Mouse (Mus musculus) heart, adult 2 months (tissue): ENCODE measurements around the gene Krt4. TPM values are rescaled to one million over a fixed set of nuclear protein-coding genes. Genes with fewer than 3 reads are reported as not detected.

Source experiments
- DNase-seq, 2 experiments: peaks; one replicate each; pipeline ENCODE4 v3.0.0; 2021
- H3K27ac ChIP-seq: fragments of 200-600 bp; 2 replicates; pipeline ENCODE4 v1.8.1; 2022
- H3K27me3 ChIP-seq: fragments of 200-500 bp; 2 replicates; pipeline ENCODE4 v1.6.1; 2012; ENCODE audit warnings: mild to moderate bottlenecking, low read length, inconsistent platforms, mixed read lengths; ENCODE audit not compliant: control insufficient read depth, insufficient read depth
- H3K36me3 ChIP-seq: fragments of 200-500 bp; 2 replicates; pipeline ENCODE4 v1.6.1; 2012; ENCODE audit warnings: low read length, inconsistent platforms; ENCODE audit not compliant: control insufficient read depth, insufficient read depth
- H3K4me1 ChIP-seq: fragments of 200-500 bp; 2 replicates; pipeline ENCODE4 v1.6.1; 2011; ENCODE audit warnings: low read length; ENCODE audit not compliant: control insufficient read depth, insufficient read depth
- H3K4me3 ChIP-seq: fragments of 200-600 bp; 2 replicates; pipeline ENCODE4 v1.8.1; 2022
- H3K79me2 ChIP-seq: fragments of 200-500 bp; replicated peaks from 2 replicates; pipeline ENCODE4 v1.6.1; 2012; ENCODE audit warnings: mild to moderate bottlenecking, inconsistent platforms, low read length, moderate library complexity, mixed read lengths; ENCODE audit not compliant: control insufficient read depth, insufficient read depth
- H3K9ac ChIP-seq: fragments of 200-500 bp; 2 replicates; pipeline ENCODE4 v1.6.1; 2012; ENCODE audit warnings: low read depth, mild to moderate bottlenecking, control low read depth, inconsistent platforms, low read length, mixed read lengths
- CTCF ChIP-seq: fragments of 200-600 bp; IDR thresholded peaks from 2 replicates; pipeline ENCODE4 v1.8.1; 2022; ENCODE audit warnings: antibody characterized with exemption, mild to moderate bottlenecking, moderate library complexity
- EP300 ChIP-seq: fragments of 200-500 bp; IDR thresholded peaks from 2 replicates; pipeline ENCODE4 v1.6.1; 2011; ENCODE audit warnings: low read depth, low read length, control low read depth; ENCODE audit not compliant: insufficient read depth
- POLR2A ChIP-seq: fragments of 200-500 bp; IDR thresholded peaks from 2 replicates; pipeline ENCODE4 v1.6.1; 2011; ENCODE audit warnings: mild to moderate bottlenecking, low read depth, low read length, control low read depth; ENCODE audit not compliant: insufficient read depth
- WGBS: fragments of 180-500 bp; shearing (Covaris S2); methylation state at CpG from one replicate; pipeline ENCODE4 v1.1.7; 2018; 5-methylcytosine and 5-hydroxymethylcytosine counted together
- intact Hi-C: fragments of 180-260 bp; cut with DNase I; formaldehyde crosslinking; loops from one replicate; pipeline ENCODE4 v1.15.1; 2025
- polyA plus RNA-seq: library from polyadenylated mRNA; depleted of rRNA; stranded (reverse); fragments of >200 nt; gene quantifications from 2 replicates; pipeline ENCODE4 v1.2.3, GENCODE M21; 2012
- total RNA-seq, 2 experiments: library from RNA; stranded (reverse); gene quantifications; 2 replicates each; pipeline ENCODE4 v1.2.3; 2021

The Krt4 gene
- total and polyA plus RNA-seq, 3 experiments: 0.43 TPM; not detected in 2

- no peaks in the 10 kb centered on the region for H3K36me3 ChIP-seq
- intact Hi-C loops: no loop called here
- H3K9ac ChIP-seq: no peak overlapping the region
- no peak for TF ChIP-seq POLR2A
- TF ChIP-seq CTCF: no peak
- TF ChIP-seq EP300: no peak
- H3K79me2 ChIP-seq: no peaks in the 10 kb centered on the region
- H3K27ac ChIP-seq: no peak overlapping the region
- WGBS: 86% methylated on average over 7 of the region's 7 CpGs
- DNase-seq: no peak
- H3K4me3 ChIP-seq: no peak overlapping the region
- H3K27me3 ChIP-seq: no peaks in the 10 kb centered on the region
- no peaks in the 10 kb centered on the region for H3K4me1 ChIP-seq
Observed at GRCm38 (mm10) chr15:101952733-101953474, 28.4 kb upstream of the Krt4 start.

- Histone ChIP-seq H3K9ac (no peak overlapping the region), H3K27ac (no peak overlapping the region), H3K4me1 (no peaks in the 10 kb centered on the region), H3K27me3 (no peaks in the 10 kb centered on the region), H3K4me3 (no peak overlapping the region), H3K79me2 (no peaks in the 10 kb centered on the region), H3K36me3 (no peaks in the 10 kb centered on the region)
- DNase-seq: no peak
- TF ChIP-seq POLR2A (no peak), CTCF (no peak), EP300 (no peak)
- WGBS: 77% methylated on average over 1 of the region's 1 CpGs
- intact Hi-C loops: no loop called here
Observed at GRCm38 (mm10) chr15:101945430-101945829, 20.9 kb upstream of the Krt4 start.

GRCm38 (mm10) chr15:101941948-101942347 lies 17.4 kb upstream of the Krt4 start:
- 41% methylated on average over 8 of the region's 8 CpGs for WGBS
- Histone ChIP-seq H3K27me3 (no peaks in the 10 kb centered on the region), H3K4me1 (no peaks in the 10 kb centered on the region), H3K4me3 (no peak overlapping the region), H3K9ac (no peak overlapping the region), H3K36me3 (no peaks in the 10 kb centered on the region), H3K79me2 (no peaks in the 10 kb centered on the region), H3K27ac (no peak overlapping the region)
- intact Hi-C loops: no loop called here
- TF ChIP-seq POLR2A (no peak), CTCF (no peak), EP300 (no peak)
- DNase-seq: peak; percentile 25 to 27

- 74% methylated on average over 5 of the region's 6 CpGs for WGBS
- DNase-seq: no peak
- Histone ChIP-seq H3K9ac (no peak within 1 kb of the TSS), H3K36me3 (no peaks in the 10 kb centered on the region), H3K4me1 (no peaks in the 10 kb centered on the region), H3K27ac (no peak within 1 kb of the TSS), H3K27me3 (no peaks in the 10 kb centered on the region), H3K79me2 (no peaks in the 10 kb centered on the region), H3K4me3 (no peak within 1 kb of the TSS)
- no peak for TF ChIP-seq POLR2A
- no peak for TF ChIP-seq EP300
- no peak for TF ChIP-seq CTCF
- intact Hi-C loops: no loop called here
Observed at GRCm38 (mm10) chr15:101940274-101940829, 15.8 kb upstream of the Krt4 start, which contains the start of gene Krt79. TSS of gene Krt79 (minus strand) at chr15:101940324.

- Histone ChIP-seq H3K9ac (no peak overlapping the region), H3K79me2 (no peaks in the 10 kb centered on the region), H3K27me3 (no peaks in the 10 kb centered on the region), H3K27ac (no peak overlapping the region), H3K4me1 (no peaks in the 10 kb centered on the region), H3K4me3 (no peak overlapping the region), H3K36me3 (no peaks in the 10 kb centered on the region)
- TF ChIP-seq CTCF (no peak), POLR2A (no peak), EP300 (no peak)
- 70% methylated on average over 9 of the region's 9 CpGs for WGBS
- intact Hi-C loops: no loop called here
- no peak for DNase-seq
Observed at GRCm38 (mm10) chr15:101938600-101939308, 14.2 kb upstream of the Krt4 start.

- intact Hi-C loops: no loop called here
- no peaks in the 10 kb centered on the region; the same call in 1 of the 2 replicates for H3K27me3 ChIP-seq
- no peaks in the 10 kb centered on the region; the same call in 1 of the 2 replicates for H3K4me1 ChIP-seq
- H3K36me3 ChIP-seq: no peaks in the 10 kb centered on the region
- TF ChIP-seq POLR2A (no peak), CTCF (no peak), EP300 (no peak)
- no peaks in the 10 kb centered on the region for H3K79me2 ChIP-seq
- no peak overlapping the region for H3K27ac ChIP-seq
- H3K4me3 ChIP-seq: no peak overlapping the region
- no peak overlapping the region for H3K9ac ChIP-seq
- WGBS: 61% methylated on average over 6 of the region's 6 CpGs
- DNase-seq: no peak
Observed at GRCm38 (mm10) chr15:101933024-101933423, 8.5 kb upstream of the Krt4 start.
